Mouse (Mus musculus): ENCODE results near the gene Zcchc14. TPM values are rescaled to one million over a fixed set of nuclear protein-coding genes. Genes with fewer than 3 reads are reported as not detected.
"Not testable (repeated sequence)": the region's sequence is repeated elsewhere in the genome, so short reads cannot be mapped to it uniquely, and the experiment has no call there.

The Zcchc14 gene
- total RNA-seq, 2 experiments from 2014 or later, result 92.5 to 93.2 TPM

GRCm38 (mm10) chr8:121680896-121681295, 28.2 kb upstream of the Zcchc14 start:
- DNase-seq (ENCODE audit: low spot score in 2 of 2), result no peak
- Histone ChIP-seq H3K27ac (no peak overlapping the region), H3K4me3 (no peak overlapping the region)
- no peak for TF ChIP-seq CTCF (conservative IDR thresholded peaks at IDR 0.05)

DNA sequence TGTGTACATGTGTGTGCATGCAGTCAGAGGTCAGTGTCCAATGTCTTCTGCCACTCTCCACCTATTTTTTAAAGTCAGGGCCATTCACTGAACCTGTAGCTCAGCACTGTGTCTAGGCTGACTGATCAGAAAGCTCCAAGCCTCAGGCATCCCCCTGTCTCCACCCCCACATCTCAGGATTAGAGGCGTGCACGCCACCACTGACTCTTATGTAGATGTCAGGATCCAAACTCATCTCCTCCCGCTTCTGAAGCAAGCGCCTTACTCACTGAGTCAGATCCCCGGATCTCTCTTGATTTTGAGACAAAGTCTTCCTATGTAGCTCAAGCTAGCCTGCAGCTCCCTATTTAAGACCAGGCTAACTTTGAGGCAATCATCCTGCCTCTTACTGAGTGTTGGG, 26.0 kb upstream of the Zcchc14 start:
- Histone ChIP-seq H3K4me3 (no peak overlapping the region), H3K27ac (no peak overlapping the region)
- TF ChIP-seq CTCF (conservative IDR thresholded peaks at IDR 0.05), result no peak
- no peak for DNase-seq (ENCODE audit: low spot score in 2 of 2)

DNA sequence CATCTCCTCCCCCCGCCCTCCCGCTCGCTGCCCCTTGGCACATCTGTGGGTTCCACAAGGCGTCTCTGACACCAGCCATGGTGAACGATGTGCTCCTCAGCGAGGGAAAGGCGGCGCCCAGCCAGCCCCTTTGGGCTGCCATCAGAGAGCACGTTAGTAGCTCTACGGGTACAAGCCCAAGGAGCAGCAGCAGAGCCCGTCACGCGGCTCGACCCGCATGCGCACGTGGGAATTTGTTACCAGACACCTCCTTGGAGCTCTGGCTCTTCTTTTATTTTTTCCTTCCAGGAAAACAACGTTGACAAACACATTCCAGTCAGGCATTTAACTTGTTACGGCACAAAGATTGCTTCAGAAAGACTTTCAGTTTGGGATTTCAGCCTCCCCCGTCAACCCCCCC, 23.0 kb upstream of the Zcchc14 start:
- H3K4me3 ChIP-seq, result no peak overlapping the region
- peak overlapping the region; percentile 30 for H3K27ac ChIP-seq
- no peak for DNase-seq (ENCODE audit: low spot score in 2 of 2)
- TF ChIP-seq CTCF (conservative IDR thresholded peaks at IDR 0.05), result no peak

- no peak for DNase-seq (ENCODE audit: low spot score in 2 of 2)
Observed at GRCm38 (mm10) chr8:121675161-121675560, 22.5 kb upstream of the Zcchc14 start.

GRCm38 (mm10) chr8:121674524-121674923, 21.8 kb upstream of the Zcchc14 start:
- peak; percentile 72 for TF ChIP-seq CTCF (conservative IDR thresholded peaks at IDR 0.05)
- H3K4me3 ChIP-seq, result no peak overlapping the region
- DNase-seq (ENCODE audit: low spot score in 2 of 2), result no peak
- H3K27ac ChIP-seq, result no peak overlapping the region

More at GRCm38 (mm10) chr8:121675161-121675560, 22.5 kb upstream of the Zcchc14 start:
- Histone ChIP-seq H3K27ac (peak overlapping the region; percentile 30), H3K4me3 (no peak overlapping the region)
- TF ChIP-seq CTCF (conservative IDR thresholded peaks at IDR 0.05), result no peak

- Histone ChIP-seq H3K27ac (peak overlapping the region; percentile 81), H3K4me3 (no peak overlapping the region; the same call in 1 of the 2 replicates)
- peak; percentile 53 to 76 for DNase-seq (ENCODE audit: low spot score in 2 of 2)
- TF ChIP-seq CTCF (conservative IDR thresholded peaks at IDR 0.05), result no peak
Observed at GRCm38 (mm10) chr8:121673917-121674316, 21.2 kb upstream of the Zcchc14 start.

- DNase-seq (ENCODE audit: low spot score in 2 of 2), result no peak
- Histone ChIP-seq H3K27ac (peak overlapping the region; percentile 81; the same call in 1 of the 2 replicates), H3K4me3 (no peak overlapping the region)
- no peak for TF ChIP-seq CTCF (conservative IDR thresholded peaks at IDR 0.05)
Observed at GRCm38 (mm10) chr8:121673153-121673552, 20.5 kb upstream of the Zcchc14 start.

GRCm38 (mm10) chr8:121669208-121669607, 16.5 kb upstream of the Zcchc14 start:
- Histone ChIP-seq H3K4me3 (peak overlapping the region; percentile 51), H3K27ac (peak overlapping the region; percentile 88)
- DNase-seq (ENCODE audit: low spot score in 2 of 2), result no peak
- TF ChIP-seq CTCF (conservative IDR thresholded peaks at IDR 0.05), result no peak

GRCm38 (mm10) chr8:121668553-121668952, 15.9 kb upstream of the Zcchc14 start:
- no peak for TF ChIP-seq CTCF (conservative IDR thresholded peaks at IDR 0.05)
- peak overlapping the region; percentile 88 for H3K27ac ChIP-seq
- H3K4me3 ChIP-seq, result peak overlapping the region; percentile 51
- DNase-seq (ENCODE audit: low spot score in 2 of 2), result peak; percentile 60 to 68

DNA sequence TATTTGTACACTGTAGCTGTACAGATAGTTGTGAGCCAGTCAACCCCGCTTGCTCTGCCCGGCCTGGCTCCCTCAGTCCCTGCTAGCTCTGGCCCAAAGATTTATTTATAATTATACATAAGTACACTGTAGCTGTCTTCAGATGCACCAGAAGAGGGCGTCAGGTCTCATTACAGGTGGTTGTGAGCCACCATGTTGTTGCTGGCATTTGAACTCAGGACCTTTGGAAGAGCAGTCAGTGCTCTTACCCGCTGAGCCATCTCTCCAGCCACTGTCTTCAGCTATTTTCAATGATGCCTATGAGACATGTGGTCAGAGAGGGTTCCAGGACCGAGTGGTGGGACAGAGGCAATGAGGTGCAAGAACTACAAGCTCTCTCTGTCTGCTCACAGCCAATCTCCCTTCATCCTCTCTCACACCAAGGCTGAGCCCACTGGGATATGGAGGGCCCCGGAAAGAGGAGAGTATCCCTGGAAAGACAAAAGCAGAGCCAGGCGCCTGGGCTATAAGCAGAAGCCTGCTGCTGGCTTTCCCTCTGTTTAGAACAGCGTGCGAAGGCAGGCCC, 15.3 kb upstream of the Zcchc14 start:
- not testable (repeated sequence) for DNase-seq (ENCODE audit: low spot score in 2 of 2); H3K4me3 ChIP-seq
- peak overlapping the region; percentile 88 for H3K27ac ChIP-seq
- TF ChIP-seq CTCF (conservative IDR thresholded peaks at IDR 0.05), result peak; percentile 59

DNA sequence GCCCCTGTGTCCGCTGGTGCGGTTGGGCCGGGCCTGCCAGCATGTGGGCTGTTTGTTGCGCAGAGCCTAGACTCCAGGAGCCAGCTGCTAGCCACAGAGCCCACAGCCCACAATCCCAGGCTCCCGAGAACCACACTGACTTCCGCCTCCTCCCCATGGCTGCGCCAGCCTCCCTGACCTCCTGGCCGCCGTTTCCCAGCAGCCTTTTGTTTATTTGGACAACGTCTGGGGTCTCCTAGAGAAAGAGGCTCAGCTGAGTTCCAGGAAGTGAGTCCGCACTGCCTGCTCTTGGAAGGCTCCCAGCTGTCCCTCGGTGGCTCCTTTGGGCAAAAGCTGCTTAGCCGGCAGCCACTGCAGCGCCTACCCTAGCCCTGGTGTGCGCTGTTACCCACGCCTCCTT, 12.6 kb upstream of the Zcchc14 start:
- TF ChIP-seq CTCF (conservative IDR thresholded peaks at IDR 0.05), result no peak
- peak overlapping the region; percentile 36; the same call in 1 of the 2 replicates for H3K27ac ChIP-seq
- peak in 1 of 2 experiments; percentile 40 for DNase-seq (ENCODE audit: low spot score in 2 of 2)
- H3K4me3 ChIP-seq, result peak overlapping the region; percentile 24; the same call in 1 of the 2 replicates

DNA sequence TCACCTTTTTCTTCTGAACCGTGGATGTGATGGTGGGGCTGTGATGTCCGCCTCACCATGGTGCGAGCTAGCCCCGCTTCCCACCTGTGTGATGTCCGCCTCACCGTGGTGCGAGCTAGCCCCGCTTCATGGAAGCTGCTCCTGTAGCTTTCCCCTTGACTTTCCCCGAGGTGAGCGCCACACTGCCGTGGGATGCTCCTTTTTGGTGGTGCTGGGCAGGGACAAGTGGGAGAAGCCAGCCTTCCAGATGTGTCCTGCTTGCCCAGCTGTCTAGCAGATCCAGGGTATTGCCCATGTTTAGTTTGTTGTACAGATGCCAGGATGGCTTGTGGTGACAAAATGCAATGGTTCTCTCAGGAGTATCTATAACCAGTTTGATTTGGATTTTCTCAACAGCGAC, 10.4 kb upstream of the Zcchc14 start:
- Histone ChIP-seq H3K4me3 (no peak overlapping the region), H3K27ac (no peak overlapping the region)
- no peak for TF ChIP-seq CTCF (conservative IDR thresholded peaks at IDR 0.05)
- no peak for DNase-seq (ENCODE audit: low spot score in 2 of 2)

GRCm38 (mm10) chr8:121661631-121662357, 9.1 kb upstream of the Zcchc14 start:
- no peak for DNase-seq (ENCODE audit: low spot score in 2 of 2)
- no peak for TF ChIP-seq CTCF (conservative IDR thresholded peaks at IDR 0.05)
- Histone ChIP-seq H3K27ac (no peak overlapping the region), H3K4me3 (no peak overlapping the region)

- no peak for TF ChIP-seq CTCF (conservative IDR thresholded peaks at IDR 0.05)
- no peak for DNase-seq (ENCODE audit: low spot score in 2 of 2)
- Histone ChIP-seq H3K4me3 (no peak overlapping the region), H3K27ac (no peak overlapping the region)
Observed at GRCm38 (mm10) chr8:121660602-121661001, 7.9 kb upstream of the Zcchc14 start.
